Comparison of ENCODE assay signal across 9 mouse cellular contexts in the genomic region with DNA sequence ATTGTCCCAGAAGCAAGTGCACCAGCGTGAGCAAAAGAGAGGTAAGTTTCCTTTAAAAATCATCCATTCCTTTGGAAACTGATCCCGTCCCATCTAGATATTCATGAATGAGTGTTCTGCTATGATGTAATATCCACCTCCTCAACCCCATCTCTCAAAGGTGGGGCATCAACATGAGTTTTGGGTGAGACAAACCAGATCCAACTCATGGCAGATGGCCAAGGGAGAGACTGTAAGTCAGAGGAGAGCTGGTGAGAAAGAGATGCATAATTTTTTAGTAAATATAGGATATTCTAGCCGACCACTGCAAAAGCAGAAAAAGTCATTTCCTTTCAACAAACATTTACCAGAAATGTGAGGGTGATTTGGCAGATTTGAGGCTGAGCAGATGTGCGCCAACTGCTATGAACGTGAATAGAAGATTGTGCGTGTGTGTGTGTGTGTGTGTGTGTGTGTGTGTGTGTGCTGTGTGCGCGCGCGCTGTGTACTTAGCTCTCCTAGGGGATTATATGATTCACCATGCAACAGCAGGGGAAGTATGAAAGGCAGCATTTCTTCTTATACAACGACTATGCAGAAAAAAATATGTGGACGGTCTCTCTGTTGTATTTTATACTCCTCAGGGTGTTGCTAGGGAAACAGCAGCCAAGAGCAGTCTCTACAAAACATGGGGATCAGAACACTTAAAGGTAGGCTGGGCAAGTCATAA. TPM values are rescaled to one million over a fixed set of nuclear protein-coding genes. Genes with fewer than 3 reads are reported as not detected.
DNase-seq lines count a peak whose midpoint lies in the region; ATAC-seq lines count a peak whose summit lies in the region.
"Had no signal": no experiment of that assay in that cellular context is flagged by ENCODE, and none has a peak within 500 bp of the region (broad histone marks: within the 10 kb centered on the region; RNA-seq: fewer than 3 reads in every experiment).

No protein-coding gene starts in this region.

- H3K36me3 ChIP-seq in embryonic facial prominence, embryonic 14.5 days (ENCODE audit: control insufficient read depth, insufficient read depth, low read length), result no peaks in the 10 kb centered on the region
- no peaks in the 10 kb centered on the region for H3K36me3 ChIP-seq in intestine, embryonic 16.5 days (ENCODE audit: control insufficient read depth, insufficient read depth, low read length)
- no peaks in the 10 kb centered on the region for H3K36me3 ChIP-seq in midbrain, embryonic 16.5 days (ENCODE audit: control insufficient read depth, insufficient read depth, low read length)
- H3K36me3 ChIP-seq: neural tube, embryonic 12.5 days had no signal

- peak overlapping the region; percentile 5; the same call in 1 of the 2 replicates for H3K4me2 ChIP-seq in embryonic facial prominence, embryonic 14.5 days (ENCODE audit: low read depth, low read length)
- H3K4me2 ChIP-seq in intestine, embryonic 16.5 days (ENCODE audit: low read depth, low read length), result 0 out of 2 replicates have a peak overlapping the region, but pooled peaks have one; percentile 3
- no peak overlapping the region; the same call in 1 of the 2 replicates for H3K4me2 ChIP-seq in midbrain, embryonic 16.5 days (ENCODE audit: low read length)
- H3K4me2 ChIP-seq: neural tube, embryonic 12.5 days had no signal

- H3K4me1 ChIP-seq in embryonic facial prominence, embryonic 14.5 days (ENCODE audit: control insufficient read depth, insufficient read depth, low read length), result peaks cover 3% of the 10 kb centered on the region; the same call in 1 of the 2 replicates
- peaks cover 6% of the 10 kb centered on the region; the same call in 1 of the 2 replicates for H3K4me1 ChIP-seq in intestine, embryonic 16.5 days (ENCODE audit: control insufficient read depth, insufficient read depth, low read length)
- 0 out of 2 replicates have a peak, but pooled peaks cover 3% of the 10 kb centered on the region for H3K4me1 ChIP-seq in midbrain, embryonic 16.5 days (ENCODE audit: control insufficient read depth, insufficient read depth, low read length)
- H3K4me1 ChIP-seq: neural tube, embryonic 12.5 days had no signal

- WGBS in embryonic facial prominence, embryonic 14.5 days, result 39% methylated on average over 12 of the region's 12 CpGs
- WGBS in intestine, embryonic 16.5 days, result 33% methylated on average over 12 of the region's 12 CpGs
- WGBS in midbrain, embryonic 16.5 days, result 51% methylated on average over 12 of the region's 12 CpGs

- no peaks in the 10 kb centered on the region for H3K9me3 ChIP-seq in embryonic facial prominence, embryonic 14.5 days (ENCODE audit: control insufficient read depth, low read length)
- H3K9me3 ChIP-seq in intestine, embryonic 16.5 days (ENCODE audit: control insufficient read depth, low read length), result no peaks in the 10 kb centered on the region
- no peaks in the 10 kb centered on the region for H3K9me3 ChIP-seq in midbrain, embryonic 16.5 days (replicated peaks; ENCODE audit: control insufficient read depth, low read length, poor library complexity, severe bottlenecking)
- H3K9me3 ChIP-seq: neural tube, embryonic 12.5 days had no signal

- no peak overlapping the region for H3K4me3 ChIP-seq in embryonic facial prominence, embryonic 14.5 days (ENCODE audit: low read depth, low read length)
- no peak overlapping the region for H3K4me3 ChIP-seq in intestine, embryonic 16.5 days (ENCODE audit: low read length)
- H3K4me3 ChIP-seq in midbrain, embryonic 16.5 days (ENCODE audit: low read depth, low read length), result no peak overlapping the region
- H3K4me3 ChIP-seq: neural tube, embryonic 12.5 days had no signal

- peak overlapping the region; percentile 45 for H3K27ac ChIP-seq in embryonic facial prominence, embryonic 14.5 days (replicated peaks; ENCODE audit: low read depth, low read length)
- H3K27ac ChIP-seq in intestine, embryonic 16.5 days (ENCODE audit: low read length), result no peak overlapping the region
- no peak overlapping the region for H3K27ac ChIP-seq in midbrain, embryonic 16.5 days (ENCODE audit: low read length)
- H3K27ac ChIP-seq: neural tube, embryonic 12.5 days had no signal

- no peak overlapping the region for H3K9ac ChIP-seq in embryonic facial prominence, embryonic 14.5 days (ENCODE audit: low read depth, low read length)
- no peak overlapping the region for H3K9ac ChIP-seq in intestine, embryonic 16.5 days (ENCODE audit: low read depth, low read length)
- no peak overlapping the region for H3K9ac ChIP-seq in midbrain, embryonic 16.5 days (ENCODE audit: low read depth, low read length)
- H3K9ac ChIP-seq: neural tube, embryonic 12.5 days had no signal

- H3K27me3 ChIP-seq in embryonic facial prominence, embryonic 14.5 days (replicated peaks; ENCODE audit: control insufficient read depth, insufficient read depth, low read length), result no peaks in the 10 kb centered on the region
- H3K27me3 ChIP-seq in intestine, embryonic 16.5 days (replicated peaks; ENCODE audit: control insufficient read depth, insufficient read depth, low read length), result no peaks in the 10 kb centered on the region
- H3K27me3 ChIP-seq in midbrain, embryonic 16.5 days (ENCODE audit: control insufficient read depth, insufficient read depth, low read depth, low read length), result no peaks in the 10 kb centered on the region
- H3K27me3 ChIP-seq: neural tube, embryonic 12.5 days had no signal

- ATAC-seq in embryonic facial prominence, embryonic 14.5 days (ENCODE audit: low read depth), result peak; percentile 90
- peak; percentile 77 for ATAC-seq in intestine, embryonic 16.5 days
- peak; percentile 86 for ATAC-seq in midbrain, embryonic 16.5 days

- DNase-seq in heart, adult 18-20 months, result peak; percentile 42 to 50
- DNase-seq in heart, postnatal 25 days (ENCODE audit: low spot score), result no peak
- peak; percentile 89 for DNase-seq in embryonic facial prominence, embryonic 14.5 days (ENCODE audit: low spot score)
- no peak for DNase-seq in adrenal gland, postnatal 25 days
- no peak for DNase-seq in spleen, adult 18-20 months
- DNase-seq in kidney, postnatal 36 days, result no peak

- intact Hi-C loops in heart, postnatal 25 days (cut with DNase I), result no loop called here

RNA-seq across cellular contexts. Expression of a gene that starts 42.9 kb away (rescaled TPM):
- 10 to 100 TPM; 28.6 to 33.8 TPM for total RNA-seq in heart, adult 18-20 months (2021)
- total RNA-seq in heart, postnatal 25 days (2021), result 10 to 100 TPM; 33.1 to 36.2 TPM
- polyA plus RNA-seq in embryonic facial prominence, embryonic 14.5 days (2014; fragmentation: Nextera tagmentation; extraction: Ambion mirVana), result 60.0 and 64.4 TPM in 2 replicates
- 91.9 and 95.8 TPM in 2 replicates for polyA plus RNA-seq in intestine, embryonic 16.5 days (2015; fragmentation: Nextera tagmentation; extraction: Ambion mirVana)
- polyA plus RNA-seq in midbrain, embryonic 16.5 days (2015; fragmentation: Nextera tagmentation; extraction: Ambion mirVana), result 13.2 and 15.6 TPM in 2 replicates
- total RNA-seq in adrenal gland, postnatal 25 days (2021), result 9.6 and 12.3 TPM in 2 replicates

Comparison
In these comparisons a context has a peak if more than half of its experiments do, and no peak if none do; other contexts are left out.
1. DNase-seq: peak in heart, adult 18-20 months (2 of 2) and embryonic facial prominence, embryonic 14.5 days (single experiment); none in heart, postnatal 25 days (single experiment), adrenal gland, postnatal 25 days (single experiment), spleen, adult 18-20 months (0 of 2) and kidney, postnatal 36 days (0 of 2).
2. Peak in every context shown above with its lines, with median percentiles within 50 percentile points of each other: ATAC-seq.